In genomic region chr17:87057486-87058266, GRCm38 (mm10) we compare ENCODE assay signal across 12 mouse cellular contexts. TPM values are rescaled to one million over a fixed set of nuclear protein-coding genes. Genes with fewer than 3 reads are reported as not detected.
DNase-seq lines count a peak whose midpoint lies in the region; ATAC-seq and TF ChIP-seq lines count a peak whose summit lies in the region.
"Had no signal": no experiment of that assay in that cellular context is flagged by ENCODE, and none has a peak within 500 bp of the region (broad histone marks: within the 10 kb centered on the region; RNA-seq: fewer than 3 reads in every experiment).

No protein-coding gene starts in this region.

- TF ChIP-seq POLR2A in heart, adult 2 months (IDR thresholded peaks at IDR 0.05; ENCODE audit: insufficient read depth, low read depth, low read length): no peak
- no peak for TF ChIP-seq POLR2A in limb, embryonic 14.5 days (IDR thresholded peaks at IDR 0.05; ENCODE audit: borderline replicate concordance, extremely low read depth, insufficient read depth, insufficient read length)
- TF ChIP-seq POLR2A in thymus, adult 2 months (IDR thresholded peaks at IDR 0.05; ENCODE audit: control insufficient read depth, extremely low read depth, insufficient read depth, low read length, poor library complexity): no peak

- H3K27ac ChIP-seq in kidney, embryonic 16.5 days (ENCODE audit: low read length): peak overlapping the region; percentile 38; the same call in 1 of the 2 replicates
- H3K27ac ChIP-seq in embryonic facial prominence, embryonic 13.5 days: peak overlapping the region; percentile 88
- H3K27ac ChIP-seq in heart, adult 2 months: no peak overlapping the region; the same call in none of the 2 replicates
- H3K27ac ChIP-seq in limb, embryonic 14.5 days (replicated peaks; ENCODE audit: low read depth, low read length): peak overlapping the region; percentile 75
- H3K27ac ChIP-seq in thymus, adult 2 months (ENCODE audit: control insufficient read depth, insufficient read depth, low read length): no peak overlapping the region

- H3K79me2 ChIP-seq in heart, adult 2 months (replicated peaks; ENCODE audit: control insufficient read depth, insufficient read depth, low read length): no peaks in the 10 kb centered on the region

- H3K4me3 ChIP-seq in kidney, embryonic 16.5 days (ENCODE audit: low read length): no peak overlapping the region
- no peak overlapping the region for H3K4me3 ChIP-seq in embryonic facial prominence, embryonic 13.5 days
- no peak overlapping the region for H3K4me3 ChIP-seq in heart, adult 2 months
- H3K4me3 ChIP-seq in limb, embryonic 14.5 days (replicated peaks; ENCODE audit: low read length): no peak overlapping the region
- no peak overlapping the region for H3K4me3 ChIP-seq in thymus, adult 2 months (ENCODE audit: control insufficient read depth, insufficient read depth, low read length)

- TF ChIP-seq CTCF in heart, adult 2 months (IDR thresholded peaks at IDR 0.05): no peak
- TF ChIP-seq CTCF in thymus, adult 2 months (IDR thresholded peaks at IDR 0.05; ENCODE audit: borderline replicate concordance, control insufficient read depth, extremely low read depth, insufficient read depth, low read length, poor library complexity): no peak

- intact Hi-C loops in heart, adult 2 months (cut with DNase I): no loop called here

- ATAC-seq in kidney, embryonic 16.5 days (ENCODE audit: low FRiP score, low TSS enrichment): no peak
- ATAC-seq in embryonic facial prominence, embryonic 13.5 days (ENCODE audit: insufficient number of reproducible peaks, insufficient read depth, low FRiP score, low TSS enrichment, low read depth): 0 out of 2 replicates have a peak, but pooled peaks have one; percentile 73
- peak; percentile 80 for ATAC-seq in limb, embryonic 14.5 days (ENCODE audit: low FRiP score, low read depth)
- ATAC-seq: activated CD4-positive, CD25-positive, alpha-beta regulatory T cell, adult 4 months had no signal

- no peak for DNase-seq in kidney, postnatal 36 days
- peak; percentile 71 to 76 for DNase-seq in heart, adult 2 months
- peak; percentile 71 for DNase-seq in limb, embryonic 14.5 days (ENCODE audit: low spot score)
- no peak for DNase-seq in frontal cortex, postnatal 14 days (ENCODE audit: low spot score in 2 of 2)
- DNase-seq in thymus, adult 2 months: no peak
- no peak for DNase-seq in MN1 (ENCODE audit: low spot score)
- DNase-seq: cerebellum, adult 18-20 months; kidney, adult 11 months had no signal

- H3K9ac ChIP-seq in kidney, embryonic 16.5 days (replicated peaks; ENCODE audit: low read length): 0 out of 2 replicates have a peak overlapping the region, but pooled peaks have one; percentile 22
- no peak overlapping the region for H3K9ac ChIP-seq in embryonic facial prominence, embryonic 13.5 days
- H3K9ac ChIP-seq in heart, adult 2 months (ENCODE audit: low read depth, low read length): no peak overlapping the region
- H3K9ac ChIP-seq in limb, embryonic 14.5 days (ENCODE audit: low read depth, low read length, severe bottlenecking): no peak overlapping the region; the same call in 1 of the 2 replicates

- no peaks in the 10 kb centered on the region for H3K9me3 ChIP-seq in kidney, embryonic 16.5 days (ENCODE audit: low read length)
- no peaks in the 10 kb centered on the region for H3K9me3 ChIP-seq in embryonic facial prominence, embryonic 13.5 days
- no peaks in the 10 kb centered on the region for H3K9me3 ChIP-seq in limb, embryonic 14.5 days (ENCODE audit: control insufficient read depth, low read length)

- TF ChIP-seq EP300 in heart, adult 2 months (IDR thresholded peaks at IDR 0.05; ENCODE audit: insufficient read depth, low read depth, low read length): no peak

- H3K4me2 ChIP-seq in kidney, embryonic 16.5 days (replicated peaks; ENCODE audit: low read depth, low read length): no peak overlapping the region
- H3K4me2 ChIP-seq in embryonic facial prominence, embryonic 13.5 days: peak overlapping the region; percentile 36; the same call in 1 of the 2 replicates
- 0 out of 2 replicates have a peak overlapping the region, but pooled peaks have one; percentile 10 for H3K4me2 ChIP-seq in limb, embryonic 14.5 days (replicated peaks; ENCODE audit: low read depth, low read length, severe bottlenecking)

- no peaks in the 10 kb centered on the region for H3K36me3 ChIP-seq in kidney, embryonic 16.5 days (ENCODE audit: insufficient read depth, low read length)
- H3K36me3 ChIP-seq in embryonic facial prominence, embryonic 13.5 days: no peaks in the 10 kb centered on the region
- H3K36me3 ChIP-seq in heart, adult 2 months (ENCODE audit: control insufficient read depth, insufficient read depth, low read length): no peaks in the 10 kb centered on the region
- no peaks in the 10 kb centered on the region for H3K36me3 ChIP-seq in limb, embryonic 14.5 days (ENCODE audit: control insufficient read depth, insufficient read depth, low read length)
- H3K36me3 ChIP-seq in thymus, adult 2 months (ENCODE audit: control insufficient read depth, insufficient read depth, low read length): no peaks in the 10 kb centered on the region

- no peaks in the 10 kb centered on the region for H3K27me3 ChIP-seq in kidney, embryonic 16.5 days (ENCODE audit: insufficient read depth, low read length)
- no peaks in the 10 kb centered on the region for H3K27me3 ChIP-seq in embryonic facial prominence, embryonic 13.5 days
- no peaks in the 10 kb centered on the region for H3K27me3 ChIP-seq in heart, adult 2 months (ENCODE audit: control insufficient read depth, insufficient read depth, low read length)
- no peaks in the 10 kb centered on the region for H3K27me3 ChIP-seq in limb, embryonic 14.5 days (ENCODE audit: control insufficient read depth, insufficient read depth, low read length)
- no peaks in the 10 kb centered on the region for H3K27me3 ChIP-seq in thymus, adult 2 months (ENCODE audit: control insufficient read depth, insufficient read depth, low read length)
- H3K27me3 ChIP-seq: CH12.LX had no signal

- H3K4me1 ChIP-seq in kidney, embryonic 16.5 days (ENCODE audit: insufficient read depth, low read length): peaks cover 30% of the 10 kb centered on the region
- peaks cover 36% of the 10 kb centered on the region for H3K4me1 ChIP-seq in embryonic facial prominence, embryonic 13.5 days
- H3K4me1 ChIP-seq in heart, adult 2 months (ENCODE audit: control insufficient read depth, insufficient read depth, low read length): peaks cover 10% of the 10 kb centered on the region
- peaks cover 20% of the 10 kb centered on the region for H3K4me1 ChIP-seq in limb, embryonic 14.5 days (ENCODE audit: control insufficient read depth, insufficient read depth, low read length)
- peaks cover 2% of the 10 kb centered on the region; the same call in 1 of the 2 replicates for H3K4me1 ChIP-seq in thymus, adult 2 months (replicated peaks; ENCODE audit: control insufficient read depth, insufficient read depth, low read length)

- 66% methylated on average over 8 of the region's 8 CpGs for WGBS in kidney, embryonic 16.5 days
- WGBS in embryonic facial prominence, embryonic 13.5 days: 34% methylated on average over 8 of the region's 8 CpGs
- 45% methylated on average over 8 of the region's 8 CpGs for WGBS in heart, adult 2 months
- 26% methylated on average over 8 of the region's 8 CpGs for WGBS in limb, embryonic 14.5 days
- 94% methylated on average over 8 of the region's 8 CpGs for WGBS in thymus, adult 2 months

RNA-seq across cellular contexts. Expression of gene Cript, which starts 32.3 kb away (rescaled TPM):
- polyA plus RNA-seq in kidney, embryonic 16.5 days (2015; fragmentation: Nextera tagmentation; extraction: Ambion mirVana): 136 and 140 TPM in 2 replicates
- polyA plus RNA-seq in embryonic facial prominence, embryonic 13.5 days (2015; fragmentation: Nextera tagmentation; extraction: Ambion mirVana): 137 and 150 TPM in 2 replicates
- 10 to 100 TPM; 43.5 to 43.7 TPM for total RNA-seq in heart, adult 2 months (2021)
- polyA plus RNA-seq in heart, adult 2 months (2012; rRNA removed): 15.3 and 32.2 TPM in 2 replicates
- polyA plus RNA-seq in limb, embryonic 14.5 days (2012; rRNA removed): 36.0 and 42.1 TPM in 2 replicates
- polyA plus RNA-seq in limb, embryonic 14.5 days (2014; fragmentation: Nextera tagmentation; extraction: Ambion mirVana): 126 and 132 TPM in 2 replicates
- polyA plus RNA-seq in thymus, adult 2 months (2012; rRNA removed): 12.6 and 16.8 TPM in 2 replicates

RNA-seq across cellular contexts. Expression of gene Pigf, which starts 32.5 kb away (rescaled TPM):
- 37.9 and 41.5 TPM in 2 replicates for polyA plus RNA-seq in kidney, embryonic 16.5 days (2015; fragmentation: Nextera tagmentation; extraction: Ambion mirVana)
- polyA plus RNA-seq in embryonic facial prominence, embryonic 13.5 days (2015; fragmentation: Nextera tagmentation; extraction: Ambion mirVana): 34.9 and 36.9 TPM in 2 replicates
- 1 to 10 TPM; 3.4 to 5.2 TPM for total RNA-seq in heart, adult 2 months (2021)
- polyA plus RNA-seq in heart, adult 2 months (2012; rRNA removed): 2.4 and 4.0 TPM in 2 replicates
- 21.6 and 23.5 TPM in 2 replicates for polyA plus RNA-seq in limb, embryonic 14.5 days (2012; rRNA removed)
- polyA plus RNA-seq in limb, embryonic 14.5 days (2014; fragmentation: Nextera tagmentation; extraction: Ambion mirVana): 30.5 and 32.9 TPM in 2 replicates
- 4.8 TPM in 2 replicates for polyA plus RNA-seq in thymus, adult 2 months (2012; rRNA removed)

RNA-seq across cellular contexts. Expression of gene Socs5, which starts 49.8 kb away (rescaled TPM):
- 14.7 and 15.6 TPM in 2 replicates for polyA plus RNA-seq in kidney, embryonic 16.5 days (2015; fragmentation: Nextera tagmentation; extraction: Ambion mirVana)
- polyA plus RNA-seq in embryonic facial prominence, embryonic 13.5 days (2015; fragmentation: Nextera tagmentation; extraction: Ambion mirVana): 19.7 and 23.0 TPM in 2 replicates
- total RNA-seq in heart, adult 2 months (2021): 10 to 100 TPM; 28.1 to 39.1 TPM
- polyA plus RNA-seq in heart, adult 2 months (2012; rRNA removed): 10.5 and 19.0 TPM in 2 replicates
- 18.4 TPM in 2 replicates for polyA plus RNA-seq in limb, embryonic 14.5 days (2012; rRNA removed)
- 21.2 and 27.3 TPM in 2 replicates for polyA plus RNA-seq in limb, embryonic 14.5 days (2014; fragmentation: Nextera tagmentation; extraction: Ambion mirVana)
- polyA plus RNA-seq in thymus, adult 2 months (2012; rRNA removed): 4.8 and 6.4 TPM in 2 replicates

Comparison
In these comparisons a context has a peak if more than half of its experiments do, and no peak if none do; other contexts are left out.
1. H3K27ac ChIP-seq: peak in kidney, embryonic 16.5 days (single experiment), embryonic facial prominence, embryonic 13.5 days (single experiment) and limb, embryonic 14.5 days (single experiment); none in heart, adult 2 months (single experiment) and thymus, adult 2 months (single experiment).
2. DNase-seq: peak in heart, adult 2 months (2 of 2) and limb, embryonic 14.5 days (single experiment); none in kidney, postnatal 36 days (0 of 2), frontal cortex, postnatal 14 days (0 of 2), thymus, adult 2 months (single experiment) and MN1 (single experiment).